Mouse (Mus musculus) activated CD4-positive, CD25-positive, alpha-beta regulatory T cell, adult 9 weeks (primary cell): ENCODE measurements around the gene Cldn19. TPM values are rescaled to one million over a fixed set of nuclear protein-coding genes. Genes with fewer than 3 reads are reported as not detected.

Source experiments
- polyA plus RNA-seq: library from polyadenylated mRNA; unstranded; fragments of 100-300 nt; shearing (Covaris generic); gene quantifications from one replicate; pipeline ENCODE4 v1.2.1, GENCODE M21; 2017

The Cldn19 gene
- not detected for polyA plus RNA-seq

GRCm38 (mm10) chr4:119255351-119255750, at the start of gene Cldn19:
Gene Cldn19, plus strand, starts transcription at chr4:119255414.

GRCm38 (mm10) chr4:119218169-119218568, 37.0 kb upstream of the Cldn19 start, which contains the start of gene Tmem269:
Gene Tmem269, minus strand, starts transcription at chr4:119218217.

DNA sequence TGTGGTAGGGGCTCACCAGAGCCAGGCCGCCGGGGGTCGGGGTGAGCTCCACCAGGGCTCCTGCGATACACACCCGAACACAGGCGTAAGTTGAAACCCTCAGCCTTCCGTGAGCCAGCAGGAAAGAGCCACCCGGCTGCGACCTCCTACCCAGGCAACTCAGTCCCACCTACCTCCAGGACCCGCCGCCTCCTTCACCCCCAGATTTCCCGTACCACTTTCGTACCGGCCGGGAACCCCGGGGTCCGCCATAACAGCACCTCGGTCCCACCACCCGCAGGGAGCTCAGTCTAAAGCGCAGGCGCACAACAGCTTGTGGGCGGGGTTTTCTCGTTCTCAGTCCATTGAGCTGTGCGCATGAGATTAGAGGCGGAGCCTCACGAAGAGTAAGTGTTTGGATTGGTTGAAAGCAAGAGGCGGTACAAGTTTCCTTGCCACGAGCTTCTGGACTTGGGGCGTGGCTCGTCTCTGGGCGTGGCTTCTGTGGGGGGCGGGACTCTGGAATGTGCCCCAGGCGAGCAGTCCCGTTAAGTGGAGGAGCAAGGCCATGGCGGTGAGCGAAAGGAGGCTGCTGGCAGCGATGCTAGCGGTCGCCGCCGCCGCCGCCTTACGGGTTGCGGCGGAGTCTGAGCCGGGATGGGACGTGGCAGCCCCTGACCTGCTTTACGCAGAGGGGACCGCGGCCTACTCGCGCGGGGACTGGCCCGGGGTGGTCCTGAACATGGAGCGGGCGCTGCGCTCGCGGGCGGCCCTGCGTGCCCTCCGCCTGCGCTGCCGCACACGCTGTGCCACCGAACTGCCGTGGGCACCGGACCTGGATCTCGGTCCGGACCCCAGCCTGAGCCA, 22.6 kb upstream of the Cldn19 start, which contains the start of the genes AU022252 and P3h1:
Gene AU022252 (minus strand): TSS at position 303 of the 846 bp plus-strand sequence.
Gene P3h1 (plus strand): TSS at position 506 of the 846 bp plus-strand sequence.

GRCm38 (mm10) chr4:119294415-119295133, 39.4 kb downstream of the Cldn19 start, which contains the start of gene Ybx1:
Gene Ybx1, minus strand, starts transcription at chr4:119294604.

Other genes with a start within 250 kb of the Cldn19 start
- 62.7 TPM for gene Slc2a1, start 146.7 kb upstream of the Cldn19 start, polyA plus RNA-seq
- gene Zfp691, start 81.2 kb upstream of the Cldn19 start, polyA plus RNA-seq = 4.6 TPM
- 2.1 TPM for gene Ermap, start 65.4 kb upstream of the Cldn19 start, polyA plus RNA-seq
- 64.9 TPM for gene Svbp, start 60.1 kb upstream of the Cldn19 start, polyA plus RNA-seq
- gene Tmem269, start 37.2 kb upstream of the Cldn19 start, polyA plus RNA-seq = 0.22 TPM
- 21.8 TPM for gene AU022252, start 22.7 kb upstream of the Cldn19 start, polyA plus RNA-seq
- gene P3h1, start 22.5 kb upstream of the Cldn19 start, polyA plus RNA-seq = 2.5 TPM
- gene Ybx1, start 39.2 kb downstream of the Cldn19 start, polyA plus RNA-seq = 51.6 TPM
- 57.7 TPM for gene Ppih, start 65.1 kb downstream of the Cldn19 start, polyA plus RNA-seq
- gene Ccdc30, start 160.1 kb downstream of the Cldn19 start, polyA plus RNA-seq = 10.3 TPM
- gene Ppcs, start 167.0 kb downstream of the Cldn19 start, polyA plus RNA-seq = 64.0 TPM
- 0.39 TPM for gene Zmynd12, start 167.4 kb downstream of the Cldn19 start, polyA plus RNA-seq
- not detected for gene Rimkla, start 237.2 kb downstream of the Cldn19 start, polyA plus RNA-seq